Mouse (Mus musculus) gonadal fat pad, adult 2 months (tissue): ENCODE measurements around the gene Tenm2. TPM values are rescaled to one million over a fixed set of nuclear protein-coding genes. Genes with fewer than 3 reads are reported as not detected.

Experiments used
- DNase-seq: peaks from one replicate; pipeline ENCODE4 v3.0.0-alpha.2; 2012; ENCODE audit warnings: low read depth
- polyA plus RNA-seq: library from polyadenylated mRNA; depleted of rRNA; stranded (reverse); fragments of >200 nt; gene quantifications from 2 replicates; pipeline ENCODE4 v1.2.3, GENCODE M21; 2012

The Tenm2 gene
- polyA plus RNA-seq, 1 experiment = 1.7 TPM

DNA sequence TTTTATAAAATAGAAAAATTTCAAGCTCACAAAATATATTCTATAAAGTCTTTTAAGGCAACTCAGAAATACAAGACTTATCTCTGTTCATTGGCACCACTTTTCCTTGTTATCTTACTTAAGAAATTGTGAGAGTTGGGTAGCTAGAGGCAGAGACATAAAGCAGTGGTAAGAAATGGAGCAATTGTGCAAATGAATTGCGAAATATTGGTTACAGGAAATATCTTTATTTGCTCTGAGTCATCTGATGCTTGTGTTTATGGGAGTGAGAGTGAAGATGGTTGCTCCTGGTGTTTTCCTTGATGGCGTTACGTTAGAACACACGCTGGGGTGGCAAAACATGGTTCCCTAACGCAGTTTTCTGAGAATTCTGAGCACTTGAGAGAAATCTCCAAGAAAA is 156.4 kb downstream of the Tenm2 start:
- DNase-seq = no peak

DNA sequence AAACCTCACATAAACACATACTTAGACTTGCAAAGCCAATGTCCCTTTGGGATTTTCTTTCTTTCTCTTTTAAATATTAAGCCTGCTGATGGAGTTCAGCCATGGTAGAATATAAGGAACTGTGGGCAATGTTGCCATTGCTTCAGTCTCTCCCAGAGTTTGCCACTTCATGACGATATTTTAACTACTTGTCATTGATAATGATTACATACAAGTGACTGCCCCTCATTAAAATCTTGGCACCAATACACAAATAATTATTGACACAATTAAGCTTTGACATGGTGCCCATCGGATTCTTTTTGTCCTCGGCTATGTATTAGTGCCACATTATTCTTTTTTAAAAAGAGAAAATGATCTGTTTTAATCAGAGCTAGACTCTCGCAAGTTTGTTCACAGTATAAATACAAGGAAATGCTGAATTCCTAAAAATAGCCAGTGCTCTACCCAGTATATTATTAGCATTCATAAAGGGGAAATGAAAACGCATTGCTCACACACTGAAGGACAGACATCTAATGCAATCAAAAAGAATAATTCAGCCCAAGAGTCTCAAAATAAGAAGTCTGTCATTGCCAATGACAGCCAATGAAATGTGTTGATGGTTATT is 158.7 kb downstream of the Tenm2 start:
- DNase-seq = no peak

GRCm38 (mm10) chr11:37075349-37075748 is 160.4 kb downstream of the Tenm2 start:
- no peak for DNase-seq

DNA sequence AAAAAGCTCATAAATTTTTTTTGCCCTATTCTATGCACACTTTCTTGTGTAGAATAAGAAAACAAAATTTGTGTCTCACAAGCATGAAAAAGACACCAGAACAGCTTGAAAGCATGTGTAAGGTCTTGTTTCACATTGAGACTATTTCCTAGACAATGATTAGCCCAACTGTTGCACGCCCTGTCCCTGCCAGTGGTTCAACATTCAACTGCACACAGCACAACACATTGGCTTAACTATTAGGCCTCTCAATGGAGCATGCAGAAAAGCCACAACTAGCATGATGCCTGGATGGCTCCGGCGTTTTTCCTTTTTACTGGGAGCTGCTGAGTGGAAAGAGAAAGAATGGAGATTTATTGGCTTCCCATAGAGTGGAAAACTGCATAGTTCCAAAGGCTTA is 170.3 kb downstream of the Tenm2 start:
- DNase-seq = no peak

DNA sequence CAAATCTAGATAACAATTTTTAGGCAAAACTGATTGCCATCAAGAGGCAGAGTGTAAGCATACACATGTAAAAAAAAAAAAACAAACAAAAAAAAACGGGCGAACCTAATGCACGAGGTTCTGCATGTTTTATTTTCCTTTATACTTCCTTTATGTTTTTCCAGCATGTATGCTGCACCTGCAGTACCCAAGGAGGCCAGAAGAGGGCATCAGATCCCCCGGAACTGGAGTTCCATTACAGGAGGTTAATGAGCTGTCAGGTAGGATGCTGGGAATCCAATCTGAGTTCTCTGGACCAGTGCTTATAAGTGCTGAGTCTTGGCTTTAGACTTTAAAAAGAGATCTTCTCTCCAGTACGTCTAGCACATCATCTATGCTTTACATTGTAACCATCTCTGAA is 189.1 kb downstream of the Tenm2 start:
- DNase-seq = no peak

DNA sequence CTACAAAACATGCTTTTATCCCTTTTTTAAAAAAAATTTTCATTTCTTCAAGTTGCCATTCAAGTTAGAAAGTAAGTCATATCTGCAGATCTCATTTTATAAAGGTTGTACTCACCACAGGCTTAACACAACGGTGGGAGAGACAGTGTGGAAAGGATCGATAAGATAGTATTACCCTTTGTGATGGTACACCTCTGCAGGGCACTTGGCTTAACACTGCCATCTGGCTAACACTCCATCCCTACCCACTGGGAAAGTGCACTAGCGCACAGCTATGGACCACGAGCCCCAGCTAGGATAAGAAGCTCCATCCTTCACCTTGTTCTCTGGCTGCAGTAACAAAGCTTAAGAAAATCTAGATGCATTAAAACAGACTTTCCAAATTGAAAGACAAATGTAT is 194.5 kb downstream of the Tenm2 start:
- no peak for DNase-seq

- no peak for DNase-seq
Measured at GRCm38 (mm10) chr11:37039283-37039682, 196.5 kb downstream of the Tenm2 start.

DNA sequence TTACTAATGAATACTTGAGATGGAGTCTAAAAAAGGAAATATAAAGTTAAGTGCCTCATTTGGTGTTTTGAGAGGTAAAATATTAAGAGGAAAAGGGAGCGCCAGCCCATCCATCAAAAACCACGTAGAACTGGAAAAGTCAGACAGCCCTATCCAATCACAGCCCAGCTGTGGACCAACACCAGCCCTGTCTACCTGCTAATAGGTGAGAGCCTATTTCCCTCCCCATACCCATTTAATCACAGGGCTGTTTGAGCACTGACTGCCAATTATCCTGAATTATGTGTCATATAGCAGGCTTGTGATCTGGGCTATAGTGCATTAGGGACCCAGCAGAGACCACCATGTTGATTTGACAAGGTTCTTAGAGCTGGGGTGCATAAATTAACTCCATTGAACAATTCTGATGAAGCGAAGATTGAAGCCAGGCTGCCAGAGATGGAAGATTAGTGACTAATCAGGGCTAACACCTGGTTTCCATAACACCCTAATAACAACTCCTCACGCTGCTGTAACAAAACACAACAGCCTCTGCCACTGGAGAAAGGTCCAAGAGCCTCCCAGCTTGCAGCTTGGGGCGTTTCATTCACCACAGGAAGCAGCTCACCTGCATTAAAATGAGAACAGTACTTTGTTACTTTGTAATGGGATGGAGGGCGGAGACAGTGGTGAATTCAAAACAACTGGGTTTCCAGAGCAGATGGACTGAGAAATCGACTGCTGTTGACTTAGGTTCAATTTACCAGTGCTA is 204.3 kb downstream of the Tenm2 start:
- no peak for DNase-seq

DNA sequence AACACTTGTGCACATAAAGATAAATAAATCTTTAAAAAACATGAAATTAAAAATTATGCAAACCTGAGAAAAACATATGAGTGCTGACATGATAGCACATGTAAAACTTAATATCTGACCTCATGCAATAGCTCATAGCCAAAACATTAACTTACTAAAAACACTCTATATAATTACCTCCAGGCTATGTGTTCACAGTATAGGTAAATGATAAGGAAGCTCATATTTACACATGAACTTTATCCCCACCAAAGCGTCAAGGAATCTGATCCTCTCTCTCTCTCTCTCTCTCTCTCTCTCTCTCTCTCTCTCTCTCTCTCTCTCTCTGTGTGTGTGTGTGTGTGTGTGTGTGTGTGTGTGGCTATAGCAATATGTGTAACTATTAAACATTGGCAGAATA is 223.9 kb downstream of the Tenm2 start:
- DNase-seq = no peak

DNA sequence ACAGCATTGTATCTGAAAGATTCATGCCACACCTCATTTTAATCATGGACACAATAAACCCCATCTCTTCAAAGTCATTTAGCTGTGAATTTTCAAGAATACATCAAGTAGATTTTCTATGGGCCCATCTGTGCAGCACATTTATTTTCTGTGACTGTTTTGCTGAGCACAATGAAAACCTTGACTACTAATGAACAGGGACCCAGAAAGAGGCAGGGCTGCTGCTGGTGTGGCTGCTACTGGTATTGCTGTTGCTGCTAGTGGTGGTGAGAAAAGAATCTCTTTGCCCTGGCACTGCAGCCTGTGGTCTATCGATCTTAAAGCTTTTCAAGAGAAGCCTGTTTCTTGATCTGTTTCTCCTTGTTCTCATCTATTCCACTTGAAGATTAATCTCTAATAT is 226.5 kb downstream of the Tenm2 start:
- DNase-seq = no peak

- DNase-seq = no peak
Measured at GRCm38 (mm10) chr11:36997668-36998067, 238.1 kb downstream of the Tenm2 start.

GRCm38 (mm10) chr11:36990895-36991294 is 244.9 kb downstream of the Tenm2 start:
- DNase-seq = no peak

DNA sequence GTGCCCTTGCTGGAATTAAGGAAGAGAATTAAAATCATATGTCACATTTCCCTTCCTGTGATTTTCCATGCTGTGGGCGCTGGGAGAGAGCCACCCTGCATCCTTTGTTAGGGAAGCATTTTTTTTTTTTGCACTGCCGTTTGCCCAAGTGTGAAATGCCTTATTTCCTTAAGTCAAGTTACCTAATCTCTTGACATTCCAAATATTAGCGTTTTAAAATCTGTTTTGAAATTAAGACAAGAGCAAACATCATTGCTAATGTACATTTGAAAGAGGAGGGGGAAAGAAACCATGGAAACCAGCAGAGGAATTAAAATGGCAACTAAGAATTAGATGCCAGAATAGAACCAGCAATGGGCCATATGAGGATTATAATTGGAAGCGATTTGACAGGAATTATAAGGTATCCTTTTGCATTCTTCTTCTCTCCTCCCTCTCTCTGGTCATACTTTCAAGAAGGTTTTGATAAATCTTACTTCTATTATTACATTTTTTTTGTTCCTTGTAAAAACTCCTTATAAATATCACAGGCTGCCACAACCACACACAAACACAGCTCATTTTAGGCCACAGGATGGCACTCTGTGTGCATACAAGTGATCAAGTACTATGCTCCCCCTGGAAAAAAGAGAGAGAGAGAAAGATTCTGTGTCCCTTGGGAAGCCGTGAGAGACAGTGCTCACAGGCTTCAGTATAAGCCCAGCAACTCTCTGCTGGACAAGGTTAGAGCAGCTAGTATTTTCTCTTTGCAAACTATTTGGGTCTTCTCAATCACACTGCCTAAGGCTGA is 246.8 kb downstream of the Tenm2 start:
- DNase-seq = no peak

GRCm38 (mm10) chr11:36974142-36974541 is 261.6 kb downstream of the Tenm2 start:
- no peak for DNase-seq

DNA sequence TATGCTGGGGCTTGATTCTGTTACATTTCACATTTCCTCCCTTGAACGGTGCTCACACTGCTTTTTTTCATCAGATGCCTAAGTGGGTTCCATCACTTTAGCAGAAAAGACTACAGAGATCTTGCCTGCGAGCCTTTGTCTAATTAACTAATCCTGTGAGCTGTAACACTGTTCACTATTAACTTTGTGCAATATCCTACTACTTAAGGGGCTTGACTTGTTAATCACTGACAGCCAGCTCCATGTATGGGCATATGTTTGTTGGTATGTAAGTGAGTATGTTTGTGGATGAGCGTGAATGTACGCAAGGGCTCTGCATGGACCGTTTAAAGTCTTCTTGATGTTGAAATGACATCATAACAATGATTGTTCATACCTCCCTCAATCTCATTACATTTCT is 277.7 kb downstream of the Tenm2 start:
- DNase-seq = no peak

DNA sequence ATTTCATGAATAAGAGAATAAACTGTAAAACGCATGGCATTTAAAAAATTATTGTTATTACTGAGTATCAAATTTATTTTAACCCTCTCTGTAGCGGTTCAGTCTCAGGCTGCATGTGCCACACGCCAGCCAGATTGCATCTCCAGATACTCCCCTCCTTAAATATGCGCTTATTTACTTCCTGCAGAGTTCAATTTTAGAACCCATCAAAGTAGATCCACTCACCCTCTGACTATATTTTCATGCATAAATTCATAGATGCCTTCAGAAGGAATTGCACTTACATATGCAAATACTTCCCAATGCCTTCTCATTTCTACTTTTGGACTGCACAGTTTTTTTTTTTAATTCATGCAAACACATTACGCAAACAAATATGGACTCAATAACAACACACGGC is 294.3 kb downstream of the Tenm2 start:
- DNase-seq = no peak

- no peak for DNase-seq
Measured at GRCm38 (mm10) chr11:36940557-36941110, 295.1 kb downstream of the Tenm2 start.

DNA sequence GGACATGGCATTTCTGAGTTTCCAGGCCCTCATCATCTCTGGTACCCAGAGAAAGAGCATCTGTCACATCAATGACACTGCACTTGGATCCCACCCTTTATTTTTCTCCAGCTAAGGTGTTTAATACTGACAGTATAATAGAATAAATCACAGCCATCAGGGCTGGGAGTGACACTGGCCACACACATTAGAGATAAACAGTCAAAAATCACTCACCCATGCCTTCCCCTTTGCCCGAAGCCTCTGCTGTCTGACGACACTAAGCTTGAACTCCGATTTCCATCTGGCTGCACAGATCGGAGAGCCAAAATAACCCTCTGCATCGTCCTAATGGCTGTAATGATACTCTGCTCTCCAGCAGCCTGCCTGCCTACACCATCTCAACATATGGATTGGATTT is 305.9 kb downstream of the Tenm2 start:
- no peak for DNase-seq

DNA sequence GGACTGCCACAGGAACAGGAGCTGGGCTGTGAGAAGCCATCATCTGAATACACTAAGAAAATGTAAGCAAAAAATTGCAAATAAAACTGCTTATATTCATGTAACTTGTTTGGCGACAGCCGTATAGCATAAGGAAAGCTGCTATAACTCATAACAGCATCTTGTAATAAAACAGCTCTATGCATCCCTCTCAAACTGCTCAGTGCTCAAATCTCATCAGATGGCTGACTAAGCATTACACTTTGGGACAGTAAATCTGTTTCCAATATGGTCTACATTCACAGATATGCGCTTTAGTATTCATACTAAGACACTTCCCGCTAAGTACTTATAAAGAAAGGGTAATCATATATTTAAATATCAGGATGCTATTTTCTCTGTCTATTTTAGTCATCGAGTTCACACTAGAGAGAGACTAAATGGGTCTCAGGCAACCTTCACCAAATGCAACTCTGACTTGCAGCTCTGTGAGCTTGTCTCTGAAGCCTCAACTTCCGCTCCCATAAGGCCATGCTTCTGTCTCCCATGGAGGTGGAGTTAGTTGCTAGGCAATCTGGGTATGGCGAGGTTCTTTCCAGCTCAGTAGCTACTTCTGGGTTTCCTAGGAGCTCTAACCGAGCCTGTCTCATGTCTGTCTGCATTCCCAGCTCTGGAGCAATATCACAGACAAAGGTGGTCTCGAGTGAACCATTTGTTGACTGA is 308.9 kb downstream of the Tenm2 start:
- DNase-seq = no peak

- no peak for DNase-seq
Measured at GRCm38 (mm10) chr11:36919301-36919700, 316.5 kb downstream of the Tenm2 start.

DNA sequence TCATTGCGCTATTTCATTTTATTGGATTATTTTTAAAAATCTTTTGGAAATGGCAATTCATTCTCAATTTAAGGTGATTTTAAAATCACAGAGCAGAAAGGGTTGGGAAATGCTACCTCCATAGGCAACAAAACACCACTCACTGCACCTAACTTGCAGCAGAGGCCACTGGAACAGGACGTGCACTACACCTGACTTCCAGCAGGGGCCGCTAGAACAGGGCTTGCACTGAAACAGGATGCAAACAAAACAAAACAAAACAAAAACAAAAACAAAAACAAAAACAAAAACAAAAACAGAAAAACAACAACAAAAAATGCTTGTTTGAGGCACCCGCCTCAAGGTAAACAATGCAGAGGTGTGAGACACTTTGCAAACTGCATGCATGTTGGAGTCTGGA is 324.4 kb downstream of the Tenm2 start:
- DNase-seq = no peak

DNA sequence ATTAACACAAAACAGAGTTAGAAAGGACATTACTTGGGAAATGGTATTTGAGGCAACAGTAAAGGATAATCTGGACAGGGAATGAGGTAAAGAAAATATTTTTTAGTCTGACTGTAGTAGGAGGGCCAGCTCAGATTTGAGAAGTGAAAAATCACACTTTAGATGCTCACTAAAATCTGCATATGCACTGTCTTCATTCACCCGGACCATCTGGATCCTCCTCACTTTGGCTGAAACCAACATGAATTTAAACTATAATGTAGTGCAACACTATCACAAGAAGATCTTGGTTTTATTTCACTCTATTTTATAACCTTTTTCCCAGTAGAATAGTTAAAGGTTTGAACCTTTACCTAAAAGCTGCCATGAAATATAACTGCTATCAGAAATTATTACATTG is 326.7 kb downstream of the Tenm2 start:
- no peak for DNase-seq
